Mouse (Mus musculus) kidney, adult 2 months (tissue): Measurements from ENCODE around the gene Vmn1r183. TPM values are rescaled to one million over a fixed set of nuclear protein-coding genes. Genes with fewer than 3 reads are reported as not detected.
"Not testable (repeated sequence)": the region's sequence is repeated elsewhere in the genome, so short reads cannot be mapped to it uniquely, and the experiment has no call there.

Experiments used
- DNase-seq: peaks from one replicate; pipeline ENCODE4 v3.0.0; 2021
- H3K27ac ChIP-seq: fragments of 200-500 bp; 2 replicates; pipeline ENCODE4 v1.5.1; 2012; ENCODE audit warnings: low read depth, low read length, control low read depth, inconsistent platforms; ENCODE audit not compliant: insufficient read depth
- H3K27me3 ChIP-seq: fragments of 200-500 bp; replicated peaks from 2 replicates; pipeline ENCODE4 v1.6.1; 2012; ENCODE audit warnings: mild to moderate bottlenecking, moderate library complexity, low read length, inconsistent platforms; ENCODE audit not compliant: control insufficient read depth, insufficient read depth
- H3K36me3 ChIP-seq: fragments of 200-500 bp; 2 replicates; pipeline ENCODE4 v1.6.1; 2012; ENCODE audit warnings: mild to moderate bottlenecking, moderate library complexity, low read length, inconsistent platforms; ENCODE audit not compliant: control insufficient read depth, insufficient read depth
- H3K4me1 ChIP-seq: fragments of 200-500 bp; 2 replicates; pipeline ENCODE4 v1.6.1; 2011; ENCODE audit warnings: low read length; ENCODE audit not compliant: control insufficient read depth, insufficient read depth
- H3K4me3 ChIP-seq: fragments of 200-500 bp; 2 replicates; pipeline ENCODE4 v1.5.1; 2011; ENCODE audit warnings: mild to moderate bottlenecking, low read depth, low read length, control low read depth; ENCODE audit not compliant: insufficient read depth
- CTCF ChIP-seq: fragments of 200-500 bp; conservative IDR thresholded peaks from 2 replicates; pipeline ENCODE4 v1.5.1; 2011; ENCODE audit warnings: low read depth, mild to moderate bottlenecking, control low read depth, low read length, moderate library complexity, mixed read lengths; ENCODE audit not compliant: insufficient read depth, insufficient read length
- POLR2A ChIP-seq: fragments of 200-500 bp; IDR thresholded peaks from one replicate; pipeline ENCODE4 v1.6.1; 2011; ENCODE audit warnings: low read depth, low read length, control low read depth
- WGBS: fragments of 180-500 bp; shearing (Covaris S2); methylation state at CpG from one replicate; pipeline ENCODE4 v1.1.7; 2018; 5-methylcytosine and 5-hydroxymethylcytosine counted together
- polyA plus RNA-seq: library from polyadenylated mRNA; depleted of rRNA; stranded (reverse); fragments of >200 nt; gene quantifications from 2 replicates; pipeline ENCODE4 v1.2.3, GENCODE M21; 2012; rRNA removed

The Vmn1r183 gene
- polyA plus RNA-seq = not detected in 2 replicates

DNA sequence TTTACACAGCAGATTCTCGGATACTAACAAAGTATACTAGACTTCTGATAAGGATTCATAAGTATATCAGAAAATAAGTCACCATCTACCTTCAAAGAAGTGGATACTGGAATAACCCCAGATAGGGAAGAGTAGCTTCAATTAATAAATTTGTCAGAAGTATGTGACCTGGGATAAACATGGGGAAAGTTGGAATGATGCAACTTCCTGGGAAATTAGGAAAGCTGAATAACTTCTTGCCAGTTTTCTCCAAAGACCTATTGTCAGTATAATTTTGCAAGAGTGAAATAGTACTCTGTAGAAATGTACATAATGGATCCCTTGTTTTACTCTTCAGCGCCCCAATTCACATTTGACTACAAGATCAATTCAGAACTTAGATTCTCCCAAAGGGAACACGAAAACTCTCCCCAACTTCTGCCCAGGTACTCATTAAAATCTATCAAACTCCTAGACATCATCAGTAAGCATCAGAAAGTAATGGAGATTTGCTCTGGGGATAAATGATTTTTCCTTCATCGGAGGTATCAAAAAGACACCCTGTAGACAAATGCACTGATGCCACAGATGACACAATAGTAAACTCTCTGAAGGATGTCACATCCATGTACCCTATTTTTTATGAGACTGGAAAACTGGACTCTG is at the start of gene Vmn1r183:
Gene Vmn1r183 (plus strand): TSS at position 595 of the 645 bp plus-strand sequence.
- Histone ChIP-seq H3K27me3 (no peaks in the 10 kb centered on the region), H3K4me3 (no peak within 1 kb of the TSS), H3K4me1 (no peaks in the 10 kb centered on the region), H3K36me3 (no peaks in the 10 kb centered on the region), H3K27ac (no peak within 1 kb of the TSS)
- TF ChIP-seq CTCF (no peak), POLR2A (no peak)
- DNase-seq = no peak
- WGBS = 83% methylated on average over 4 of the region's 4 CpGs

- not testable (repeated sequence) for H3K27me3 ChIP-seq, H3K4me3 ChIP-seq, H3K27ac ChIP-seq, DNase-seq, H3K4me1 ChIP-seq, H3K36me3 ChIP-seq
- 32% methylated on average over 1 of the region's 1 CpGs for WGBS
Observed at GRCm38 (mm10) chr7:24074424-24074823, 21.4 kb downstream of the Vmn1r183 start.

GRCm38 (mm10) chr7:24081634-24082431 is 28.8 kb downstream of the Vmn1r183 start, which contains the start of gene Zfp180:
Gene Zfp180, plus strand, starts transcription at chr7:24081924.
- Histone ChIP-seq H3K4me1 (peaks cover 8% of the 10 kb centered on the region; the same call in 1 of the 2 replicates), H3K36me3 (no peaks in the 10 kb centered on the region), H3K27ac (peak within 1 kb of the TSS; percentile 54; the same call in 1 of the 2 replicates), H3K27me3 (no peaks in the 10 kb centered on the region), H3K4me3 (peak within 1 kb of the TSS; percentile 66)
- DNase-seq = peak; percentile 99
- 15% methylated on average over 44 of the region's 44 CpGs for WGBS
- TF ChIP-seq POLR2A (no peak), CTCF (no peak)

DNA sequence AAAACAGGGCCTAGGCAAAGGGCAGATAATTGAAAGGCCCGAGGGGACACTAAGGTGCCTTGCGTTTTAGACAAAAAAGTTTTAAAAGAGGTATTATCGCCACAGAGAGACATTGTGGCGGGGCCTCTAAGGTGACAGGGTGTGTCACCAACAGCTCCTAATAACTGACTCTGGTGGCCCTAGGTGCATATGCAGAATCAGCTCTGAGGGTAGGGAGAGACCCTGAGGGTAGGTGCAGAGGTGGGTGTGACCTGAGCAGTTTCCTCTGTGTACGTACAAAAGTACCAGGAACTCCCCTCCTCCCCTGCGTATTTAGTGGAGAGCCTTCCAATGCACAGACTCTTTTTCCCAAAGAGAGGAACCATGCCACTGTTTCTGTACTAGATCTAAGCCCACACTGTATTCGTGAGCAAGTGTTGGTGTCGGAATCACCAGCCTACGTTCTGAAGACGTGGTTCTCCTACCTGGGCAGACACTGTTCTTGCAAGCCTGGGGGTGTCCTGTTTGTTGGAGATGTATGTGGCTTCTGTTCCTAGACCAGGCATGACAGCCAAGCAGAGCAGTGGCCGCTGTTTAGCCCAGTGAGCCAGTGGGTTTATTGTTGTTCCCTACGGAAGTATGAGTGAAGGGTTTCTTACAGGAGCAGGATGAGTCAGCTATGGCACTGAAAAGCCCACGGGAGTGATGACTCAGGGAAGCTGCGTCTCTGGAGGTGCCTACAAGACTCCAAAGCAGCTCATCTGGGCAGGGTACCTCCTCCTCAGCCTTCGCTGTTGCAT is 29.6 kb downstream of the Vmn1r183 start:
- H3K4me1 ChIP-seq = peaks cover 8% of the 10 kb centered on the region; the same call in 1 of the 2 replicates
- WGBS = 35% methylated on average over 15 of the region's 15 CpGs
- peaks cover 3% of the 10 kb centered on the region for H3K36me3 ChIP-seq
- peak overlapping the region; percentile 66 for H3K4me3 ChIP-seq
- no peak overlapping the region for H3K27ac ChIP-seq
- no peak for TF ChIP-seq POLR2A
- no peak for TF ChIP-seq CTCF
- no peak for DNase-seq
- no peaks in the 10 kb centered on the region for H3K27me3 ChIP-seq

DNA sequence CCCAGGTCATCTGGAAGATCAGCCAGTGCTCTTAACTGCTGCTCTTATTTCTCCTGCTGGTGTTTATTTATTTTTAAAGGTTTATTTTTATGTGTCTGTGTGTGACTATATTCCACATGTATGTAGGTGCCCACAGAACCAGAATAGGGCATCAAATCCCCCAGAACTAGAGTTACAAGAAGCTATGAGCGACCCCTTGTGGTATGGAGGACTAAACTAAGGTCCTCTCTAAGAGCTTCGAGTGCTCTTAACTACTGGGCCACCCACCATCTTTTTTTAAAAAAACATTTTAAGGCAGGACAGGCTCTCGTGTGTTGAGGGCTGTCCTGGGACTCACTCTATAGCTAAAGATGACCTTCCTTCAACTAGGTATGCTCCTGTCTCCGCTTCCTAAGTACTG is 33.8 kb downstream of the Vmn1r183 start:
- peaks cover 3% of the 10 kb centered on the region for H3K36me3 ChIP-seq
- H3K27ac ChIP-seq = no peak overlapping the region
- WGBS = 96% methylated on average over 4 of the region's 4 CpGs
- TF ChIP-seq CTCF = no peak
- no peak for TF ChIP-seq POLR2A
- H3K4me1 ChIP-seq = peaks cover 8% of the 10 kb centered on the region; the same call in 1 of the 2 replicates
- no peak overlapping the region for H3K4me3 ChIP-seq
- no peaks in the 10 kb centered on the region for H3K27me3 ChIP-seq
- no peak for DNase-seq

- no peak for DNase-seq
- Histone ChIP-seq H3K27ac (no peak overlapping the region), H3K4me3 (no peak overlapping the region), H3K36me3 (peaks cover 3% of the 10 kb centered on the region), H3K27me3 (no peaks in the 10 kb centered on the region), H3K4me1 (peaks cover 5% of the 10 kb centered on the region; the same call in 1 of the 2 replicates)
- TF ChIP-seq POLR2A (no peak), CTCF (no peak)
- WGBS = 97% methylated on average over 12 of the region's 12 CpGs
Observed at GRCm38 (mm10) chr7:24087485-24088125, 34.6 kb downstream of the Vmn1r183 start.

DNA sequence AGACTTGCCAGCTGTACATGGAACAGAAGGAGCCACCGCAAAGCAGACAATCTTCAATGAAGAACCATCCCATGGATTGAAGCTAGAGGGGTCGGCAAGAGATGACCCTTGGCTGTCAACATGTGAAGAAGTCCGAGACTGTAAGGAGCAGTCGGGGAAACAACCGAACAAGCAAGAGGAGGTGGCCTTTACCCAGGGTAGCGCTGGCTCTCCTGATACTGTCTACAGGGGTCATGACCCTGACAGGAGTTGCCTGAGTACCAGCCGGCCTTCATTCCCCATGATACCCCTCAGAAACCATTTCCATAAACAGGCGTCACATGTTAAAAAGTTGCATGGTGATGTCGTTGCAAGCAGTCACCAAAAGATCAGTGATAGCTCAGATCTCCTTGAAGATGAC is 51.3 kb downstream of the Vmn1r183 start:
- TF ChIP-seq CTCF (no peak), POLR2A (no peak)

More for the DNA sequence above, 51.3 kb downstream of the Vmn1r183 start:
- WGBS = 96% methylated on average over 9 of the region's 9 CpGs
- H3K36me3 ChIP-seq = peaks cover 32% of the 10 kb centered on the region
- no peaks in the 10 kb centered on the region for H3K4me1 ChIP-seq
- H3K27me3 ChIP-seq = no peaks in the 10 kb centered on the region
- no peak overlapping the region for H3K27ac ChIP-seq
- no peak for DNase-seq
- H3K4me3 ChIP-seq = no peak overlapping the region
